Mouse (Mus musculus) lung, embryonic 14.5 days (tissue): ENCODE measurements at regions not wholly inside any gene's neighbourhood (a gene's known extent, or its start where the extent isn't known, plus 50 kb on each side); places are given as distances from the start of the nearest gene placed in this dataset.

Experiments
- ATAC-seq: fragments of 200-750 bp; cut with Nextera tagmentation; 2 replicates; pipeline ENCODE4 v1.8.0; 2017; ENCODE audit warnings: mild to moderate bottlenecking, moderate TSS enrichment, moderate library complexity; ENCODE audit not compliant: insufficient read depth
- DNase-seq: peaks from one replicate; pipeline ENCODE4 v3.0.0-alpha.2; 2015
- H3K27ac ChIP-seq: fragments of 300-500 bp; sonication (generic); 2 replicates; pipeline ENCODE4 v1.5.1; 2014; ENCODE audit warnings: low read depth, mild to moderate bottlenecking, moderate library complexity
- H3K27me3 ChIP-seq: fragments of 300-500 bp; sonication (generic); 2 replicates; pipeline ENCODE4 v1.6.1; 2014; ENCODE audit warnings: low read length, control low read depth; ENCODE audit not compliant: insufficient read depth
- H3K36me3 ChIP-seq: fragments of 300-500 bp; sonication (generic); 2 replicates; pipeline ENCODE4 v1.6.1; 2014; ENCODE audit warnings: control low read depth; ENCODE audit not compliant: insufficient read depth
- H3K4me1 ChIP-seq: fragments of 300-500 bp; sonication (generic); 2 replicates; pipeline ENCODE4 v1.6.1; 2014; ENCODE audit warnings: antibody characterized with exemption, control low read depth; ENCODE audit not compliant: insufficient read depth
- H3K4me2 ChIP-seq: fragments of 300-500 bp; sonication (generic); 2 replicates; pipeline ENCODE4 v1.6.1; 2014; ENCODE audit warnings: mild to moderate bottlenecking
- H3K4me3 ChIP-seq: fragments of 300-500 bp; sonication (generic); 2 replicates; pipeline ENCODE4 v1.5.1; 2014; ENCODE audit warnings: low read depth, low read length
- H3K9ac ChIP-seq: fragments of 300-500 bp; sonication (generic); 2 replicates; pipeline ENCODE4 v1.6.1; 2014
- H3K9me3 ChIP-seq: fragments of 300-500 bp; sonication (generic); 2 replicates; pipeline ENCODE4 v1.6.1; 2016; ENCODE audit warnings: low read depth, low read length, control low read depth
- CTCF ChIP-seq: IDR thresholded peaks from 2 replicates; pipeline ENCODE4 v1.5.1; 2016; ENCODE audit warnings: antibody characterized with exemption, low read depth
- WGBS: fragments of 180-500 bp; shearing (Covaris S2); extraction: QIAGEN DNeasy Blood & Tissue Kit; methylation state at CpG from one replicate; pipeline ENCODE4 v1.1.7; 2014; 5-methylcytosine and 5-hydroxymethylcytosine counted together

DNA sequence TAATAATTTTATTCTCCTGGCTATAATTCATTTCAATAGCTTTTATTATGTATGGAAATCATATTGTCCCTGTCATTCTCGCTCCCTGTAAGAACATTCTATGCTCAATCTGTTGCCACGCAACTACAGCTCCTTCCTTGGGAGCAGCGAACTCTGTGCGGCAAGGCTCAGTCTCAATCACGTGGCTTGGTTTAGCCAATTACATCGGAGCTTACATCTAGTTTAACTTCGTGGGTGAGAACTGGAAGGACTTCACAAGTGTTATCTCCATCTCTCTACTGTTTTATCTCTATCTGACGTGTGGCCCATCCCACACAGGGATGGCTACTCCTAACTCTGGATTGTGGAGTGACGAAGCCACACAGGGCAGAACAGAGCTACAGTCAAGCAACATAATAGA, 231.4 kb downstream of the Lmo4 start:
- no peak overlapping the region for H3K27ac ChIP-seq
- TF ChIP-seq CTCF = no peak
- H3K9ac ChIP-seq = no peak overlapping the region
- H3K27me3 ChIP-seq = no peaks in the 10 kb centered on the region
- no peaks in the 10 kb centered on the region for H3K36me3 ChIP-seq
- H3K4me1 ChIP-seq = no peaks in the 10 kb centered on the region; the same call in 1 of the 2 replicates
- no peak for DNase-seq
- ATAC-seq = no peak
- no peaks in the 10 kb centered on the region for H3K9me3 ChIP-seq
- no peak overlapping the region for H3K4me3 ChIP-seq
- no peak overlapping the region for H3K4me2 ChIP-seq
- 70% methylated on average over 9 of the region's 9 CpGs for WGBS

DNA sequence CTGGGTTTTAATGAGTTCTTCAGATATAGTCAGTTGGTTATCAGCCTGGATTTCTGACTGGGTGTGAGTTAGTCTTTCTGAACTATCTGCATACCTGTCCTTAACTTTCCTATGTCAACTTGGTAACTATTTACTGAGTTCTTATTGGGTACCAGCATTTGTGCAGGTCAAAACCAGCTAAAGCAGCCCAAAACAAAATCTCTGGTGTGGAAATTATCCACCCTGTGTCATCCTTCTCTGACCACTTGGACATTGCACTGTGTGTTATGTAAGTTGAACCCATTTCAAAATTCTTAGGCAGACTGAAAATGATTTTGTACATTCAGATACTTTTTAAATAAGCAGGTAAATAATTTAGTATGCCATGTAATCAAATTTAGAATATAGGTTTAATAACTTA, 232.7 kb downstream of the Lmo4 start:
- no peak overlapping the region for H3K4me2 ChIP-seq
- H3K9me3 ChIP-seq = no peaks in the 10 kb centered on the region
- no peak overlapping the region for H3K4me3 ChIP-seq
- H3K27me3 ChIP-seq = no peaks in the 10 kb centered on the region
- no peaks in the 10 kb centered on the region for H3K4me1 ChIP-seq
- DNase-seq = no peak
- TF ChIP-seq CTCF = no peak
- no peak overlapping the region for H3K27ac ChIP-seq
- H3K9ac ChIP-seq = no peak overlapping the region
- ATAC-seq = no peak
- no peaks in the 10 kb centered on the region for H3K36me3 ChIP-seq

DNA sequence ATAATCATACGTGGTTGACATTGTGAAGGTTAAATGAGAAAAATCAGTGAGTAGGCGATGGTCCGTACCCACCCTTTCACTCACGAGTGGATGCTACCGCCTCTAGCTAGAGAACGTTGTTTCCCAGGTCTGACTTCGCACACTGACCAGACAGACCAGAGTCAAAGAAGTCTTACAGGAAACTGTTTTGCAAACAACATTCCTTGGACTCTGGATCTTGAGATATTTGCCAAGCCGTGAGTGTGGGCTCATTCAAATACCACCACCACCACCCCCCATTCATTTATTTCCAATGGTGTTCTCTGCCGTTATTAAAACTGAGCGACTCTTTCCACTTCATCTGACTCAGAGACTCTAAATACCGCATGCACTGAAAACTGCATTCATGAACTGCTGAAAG, 234.2 kb downstream of the Lmo4 start:
- no peak overlapping the region for H3K27ac ChIP-seq
- H3K4me3 ChIP-seq = no peak overlapping the region
- DNase-seq (no peak), ATAC-seq (no peak)
- no peaks in the 10 kb centered on the region for H3K36me3 ChIP-seq
- H3K4me1 ChIP-seq = no peaks in the 10 kb centered on the region
- H3K4me2 ChIP-seq = no peak overlapping the region
- no peaks in the 10 kb centered on the region for H3K27me3 ChIP-seq
- H3K9ac ChIP-seq = no peak overlapping the region
- WGBS = 58% methylated on average over 11 of the region's 11 CpGs
- no peaks in the 10 kb centered on the region for H3K9me3 ChIP-seq
- TF ChIP-seq CTCF = no peak

DNA sequence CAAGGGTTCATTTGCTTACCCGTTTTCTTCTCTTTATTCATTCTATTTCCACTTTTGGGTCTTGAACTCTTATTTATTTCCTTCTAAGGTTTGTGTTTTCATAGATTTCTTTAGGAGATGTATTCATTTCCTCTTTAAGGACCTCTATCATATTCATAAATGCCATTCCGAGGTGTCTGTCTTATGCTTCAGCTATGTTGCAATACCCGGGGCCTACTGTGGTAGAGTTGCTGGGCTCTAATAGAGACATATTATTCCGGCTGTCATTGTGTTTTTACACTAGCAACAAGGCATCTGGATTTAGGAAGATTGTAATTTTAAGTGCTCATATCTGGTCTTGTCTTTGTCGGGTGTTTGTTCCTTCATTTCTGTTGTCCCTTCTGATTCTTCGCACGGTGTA, 249.5 kb downstream of the Lmo4 start:
- no peak for TF ChIP-seq CTCF
- no peak overlapping the region for H3K4me2 ChIP-seq
- no peak for DNase-seq
- WGBS = 85% methylated on average over 7 of the region's 7 CpGs
- no peaks in the 10 kb centered on the region for H3K9me3 ChIP-seq
- no peak overlapping the region for H3K4me3 ChIP-seq
- no peaks in the 10 kb centered on the region for H3K36me3 ChIP-seq
- no peak for ATAC-seq
- no peak overlapping the region for H3K27ac ChIP-seq
- no peaks in the 10 kb centered on the region for H3K27me3 ChIP-seq
- no peak overlapping the region for H3K9ac ChIP-seq
- H3K4me1 ChIP-seq = no peaks in the 10 kb centered on the region

DNA sequence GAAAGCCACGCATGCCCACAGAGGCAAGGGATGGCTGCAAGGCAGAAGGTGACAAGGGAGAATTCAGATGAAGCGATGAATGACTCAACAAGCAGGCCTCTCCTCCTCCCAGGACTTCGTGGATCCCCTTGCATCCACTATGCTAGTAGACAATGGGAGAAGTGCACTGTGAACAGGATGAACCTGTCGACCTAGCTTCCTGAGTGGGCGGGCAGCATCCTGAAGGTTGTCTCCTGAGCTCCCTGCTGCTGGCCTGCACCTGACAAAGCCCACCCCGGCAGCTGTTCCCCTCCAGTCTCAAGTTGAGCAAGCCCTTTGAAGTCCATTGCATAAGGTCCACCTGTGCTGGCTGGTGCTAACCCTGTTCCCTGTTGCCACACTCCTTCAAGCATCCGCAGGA, 250.2 kb downstream of the Lmo4 start:
- TF ChIP-seq CTCF = no peak
- no peaks in the 10 kb centered on the region for H3K36me3 ChIP-seq
- no peak overlapping the region for H3K4me3 ChIP-seq
- no peaks in the 10 kb centered on the region for H3K27me3 ChIP-seq
- no peaks in the 10 kb centered on the region for H3K9me3 ChIP-seq
- no peak for DNase-seq
- no peak overlapping the region for H3K9ac ChIP-seq
- no peak overlapping the region for H3K4me2 ChIP-seq
- no peak for ATAC-seq
- H3K4me1 ChIP-seq = no peaks in the 10 kb centered on the region
- H3K27ac ChIP-seq = no peak overlapping the region
- 74% methylated on average over 7 of the region's 7 CpGs for WGBS

DNA sequence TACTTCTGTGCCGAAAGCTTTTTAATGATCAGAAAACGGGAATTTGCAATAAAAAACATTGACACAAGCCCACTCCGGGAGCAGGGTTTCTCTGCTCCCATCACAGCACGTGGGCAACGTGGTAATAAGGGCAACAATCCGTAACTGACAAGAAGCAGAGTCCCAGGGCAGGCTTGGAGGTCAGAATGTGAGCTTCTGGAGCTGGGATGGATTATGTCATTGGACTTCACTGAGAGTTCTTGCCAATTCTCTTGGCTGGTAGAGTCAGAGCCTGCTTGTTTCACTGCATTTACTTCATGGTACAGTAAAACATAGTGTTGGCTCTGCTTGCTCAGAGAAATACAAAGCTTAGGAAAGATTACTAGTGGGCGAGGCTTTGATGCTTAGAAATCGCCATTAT, 252.7 kb downstream of the Lmo4 start:
- no peak for ATAC-seq
- no peak overlapping the region for H3K4me2 ChIP-seq
- H3K9ac ChIP-seq = no peak overlapping the region
- no peak overlapping the region for H3K4me3 ChIP-seq
- no peak for TF ChIP-seq CTCF
- DNase-seq = peak; percentile 11
- H3K27ac ChIP-seq = no peak overlapping the region
- H3K4me1 ChIP-seq = peaks cover 5% of the 10 kb centered on the region; the same call in 1 of the 2 replicates
- 69% methylated on average over 8 of the region's 8 CpGs for WGBS
- H3K36me3 ChIP-seq = no peaks in the 10 kb centered on the region
- H3K9me3 ChIP-seq = no peaks in the 10 kb centered on the region
- H3K27me3 ChIP-seq = no peaks in the 10 kb centered on the region

DNA sequence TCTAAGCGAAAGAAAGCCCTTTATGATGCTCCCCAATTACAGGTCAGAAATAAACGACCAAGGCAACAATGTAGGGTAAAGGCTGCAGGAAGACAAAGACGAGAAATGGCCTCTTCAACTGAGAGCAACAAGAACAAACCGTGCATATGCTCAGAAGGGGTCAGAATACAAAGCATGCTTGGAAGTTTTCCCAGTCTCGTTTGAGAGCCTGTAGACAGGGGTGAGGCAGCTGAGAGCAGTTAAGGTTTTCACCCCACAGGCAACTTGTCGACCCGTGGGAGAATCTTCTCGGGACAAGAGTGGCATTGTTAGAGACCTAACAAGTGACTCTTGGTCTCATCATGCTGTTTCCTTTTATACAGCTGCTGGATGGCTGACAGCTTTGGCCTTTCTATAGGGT, 255.4 kb downstream of the Lmo4 start:
- H3K36me3 ChIP-seq = no peaks in the 10 kb centered on the region
- H3K27ac ChIP-seq = no peak overlapping the region
- ATAC-seq (no peak), DNase-seq (peak; percentile 40)
- H3K9ac ChIP-seq = no peak overlapping the region
- H3K27me3 ChIP-seq = no peaks in the 10 kb centered on the region
- WGBS = 45% methylated on average over 8 of the region's 8 CpGs
- no peaks in the 10 kb centered on the region for H3K9me3 ChIP-seq
- TF ChIP-seq CTCF = no peak
- H3K4me2 ChIP-seq = no peak overlapping the region
- no peak overlapping the region for H3K4me3 ChIP-seq
- H3K4me1 ChIP-seq = peaks cover 5% of the 10 kb centered on the region; the same call in 1 of the 2 replicates

DNA sequence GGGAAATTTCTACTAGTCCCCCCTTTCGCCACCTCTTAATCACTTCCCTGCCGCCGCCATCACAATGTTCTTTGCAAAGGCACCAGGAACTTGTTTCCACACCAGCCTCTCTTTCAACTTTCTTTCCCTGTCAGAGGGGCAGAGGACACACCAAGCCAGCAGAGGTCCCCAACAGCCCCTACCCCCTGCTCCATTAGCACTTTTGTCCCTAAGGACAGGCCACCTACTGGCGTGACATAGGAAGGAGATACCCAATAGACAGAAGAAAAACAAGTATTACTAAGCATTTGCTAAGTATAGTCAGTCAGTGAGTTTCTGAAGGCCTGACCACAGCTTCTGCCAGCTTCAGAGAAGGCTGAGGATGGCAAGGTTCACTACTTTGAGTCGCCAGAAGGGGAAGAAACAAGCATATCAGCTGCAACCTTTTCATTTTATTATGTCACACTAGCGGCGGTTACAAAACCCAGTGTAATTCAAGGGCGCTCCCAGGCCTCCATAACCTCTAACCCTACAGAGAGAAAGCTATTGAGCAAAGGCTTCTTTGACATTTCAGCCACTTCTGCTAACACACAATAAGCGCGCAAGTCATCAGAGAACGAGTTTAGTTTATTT, 255.9 kb downstream of the Lmo4 start:
- no peaks in the 10 kb centered on the region for H3K27me3 ChIP-seq
- no peak overlapping the region for H3K4me2 ChIP-seq
- 0 out of 2 replicates have a peak, but pooled peaks have one; percentile 8 for TF ChIP-seq CTCF
- DNase-seq (peak; percentile 7), ATAC-seq (no peak)
- no peaks in the 10 kb centered on the region for H3K36me3 ChIP-seq
- peaks cover 5% of the 10 kb centered on the region; the same call in 1 of the 2 replicates for H3K4me1 ChIP-seq
- H3K9ac ChIP-seq = no peak overlapping the region
- no peak overlapping the region for H3K27ac ChIP-seq
- H3K9me3 ChIP-seq = no peaks in the 10 kb centered on the region
- H3K4me3 ChIP-seq = no peak overlapping the region
- 76% methylated on average over 11 of the region's 11 CpGs for WGBS
